Mouse (Mus musculus) E14TG2a.4 (cell line): ENCODE data around the gene Tpp1.
"Not testable (repeated sequence)": the region's sequence is repeated elsewhere in the genome, so short reads cannot be mapped to it uniquely, and the experiment has no call there.

Experiments
- H3K27me3 ChIP-seq: 2 replicates; pipeline ENCODE4 v1.6.1; 2014; ENCODE audit warnings: low read length, control low read depth; ENCODE audit not compliant: insufficient read depth
- H3K36me3 ChIP-seq: 2 replicates; pipeline ENCODE4 v1.6.1; 2014; ENCODE audit warnings: low read length, control low read depth; ENCODE audit not compliant: insufficient read depth
- H3K4me1 ChIP-seq: replicated peaks from 2 replicates; pipeline ENCODE4 v1.6.1; 2014; ENCODE audit warnings: low read depth, low read length, control low read depth
- H3K4me3 ChIP-seq: replicated peaks from 2 replicates; pipeline ENCODE4 v1.5.1; 2014; ENCODE audit warnings: mild to moderate bottlenecking, low read length
- H3K9me3 ChIP-seq: 2 replicates; pipeline ENCODE4 v1.6.1; 2014; ENCODE audit warnings: low read length, control low read depth
- CTCF ChIP-seq: conservative IDR thresholded peaks from 2 replicates; pipeline ENCODE4 v1.5.1; 2014; ENCODE audit warnings: low read length
- NANOG ChIP-seq: IDR thresholded peaks from 2 replicates; pipeline ENCODE4 v1.6.1; 2014; ENCODE audit warnings: borderline replicate concordance, low read length, mixed read lengths
- POU5F1 ChIP-seq: IDR thresholded peaks from 2 replicates; pipeline ENCODE4 v1.6.1; 2014; ENCODE audit warnings: low read length, borderline replicate concordance

The Tpp1 gene

GRCm38 (mm10) chr7:105736911-105737521 is 15.0 kb downstream of the Tpp1 start, which contains the start of gene Rrp8:
Gene Rrp8 (minus strand): TSS chr7:105737385.
- H3K4me1 ChIP-seq, result peaks cover 58% of the 10 kb centered on the region
- H3K4me3 ChIP-seq, result peak within 1 kb of the TSS; percentile 92
- peaks cover 5% of the 10 kb centered on the region; the same call in 1 of the 2 replicates for H3K27me3 ChIP-seq
- no peak for TF ChIP-seq CTCF
- no peak for TF ChIP-seq POU5F1
- no peak for TF ChIP-seq NANOG
- H3K9me3 ChIP-seq, result no peaks in the 10 kb centered on the region
- H3K36me3 ChIP-seq, result peaks cover 58% of the 10 kb centered on the region

- Histone ChIP-seq H3K36me3 (peaks cover 58% of the 10 kb centered on the region), H3K4me1 (peaks cover 52% of the 10 kb centered on the region), H3K4me3 (peak within 1 kb of the TSS; percentile 92), H3K9me3 (no peaks in the 10 kb centered on the region), H3K27me3 (peaks cover 5% of the 10 kb centered on the region; the same call in 1 of the 2 replicates)
- TF ChIP-seq CTCF (no peak), NANOG (no peak), POU5F1 (no peak)
Observed at GRCm38 (mm10) chr7:105736264-105736901, 15.7 kb downstream of the Tpp1 start, which contains the start of gene Ilk. Gene Ilk (plus strand): TSS chr7:105736592.

DNA sequence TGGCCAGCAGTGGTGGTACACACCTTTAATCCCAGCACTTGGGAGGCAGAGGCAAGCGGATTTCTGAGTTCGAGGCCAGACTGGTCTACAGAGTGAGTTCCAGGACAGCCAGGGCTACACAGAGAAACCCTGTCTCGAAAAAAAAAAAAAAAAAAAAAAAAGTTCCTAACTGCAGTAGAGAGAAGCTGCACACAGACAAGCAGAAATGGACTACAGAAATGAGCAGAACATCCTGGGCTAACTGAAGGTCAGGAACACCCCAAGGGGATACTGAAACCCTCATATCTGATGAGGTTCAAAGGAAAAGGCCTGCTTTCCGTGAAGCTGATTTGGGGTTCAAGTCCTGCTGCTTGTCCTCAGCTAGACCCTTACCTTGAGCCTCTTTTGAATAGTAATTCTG is 16.6 kb downstream of the Tpp1 start:
- H3K9me3 ChIP-seq, H3K27me3 ChIP-seq: not testable (repeated sequence)
- H3K4me3 ChIP-seq, result peak overlapping the region; percentile 92
- H3K4me1 ChIP-seq, result peaks cover 52% of the 10 kb centered on the region
- H3K36me3 ChIP-seq, result peaks cover 58% of the 10 kb centered on the region

DNA sequence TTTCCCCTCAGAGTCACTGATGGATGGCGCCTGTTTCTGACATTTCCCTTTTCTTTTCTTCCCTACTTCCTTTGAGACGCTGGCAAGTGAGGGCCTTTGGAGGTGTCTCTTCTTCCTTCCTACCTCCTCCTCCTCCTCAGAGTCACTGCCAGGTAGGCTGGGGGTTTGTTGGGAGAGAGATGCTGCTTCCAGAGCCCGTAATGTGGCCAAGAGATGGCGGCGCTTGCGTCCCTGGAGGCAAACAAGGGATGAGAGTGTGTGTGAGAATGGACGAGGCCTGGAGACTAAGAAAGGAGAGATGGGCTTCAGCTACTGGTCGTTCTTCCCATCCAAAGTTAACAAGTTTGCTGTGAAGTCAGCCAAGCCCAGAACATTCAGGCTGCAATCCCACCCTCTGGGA is 17.2 kb downstream of the Tpp1 start:
- Histone ChIP-seq H3K9me3 (no peaks in the 10 kb centered on the region), H3K4me1 (peaks cover 52% of the 10 kb centered on the region), H3K36me3 (peaks cover 58% of the 10 kb centered on the region), H3K4me3 (peak overlapping the region; percentile 92; the same call in 1 of the 2 replicates), H3K27me3 (peaks cover 5% of the 10 kb centered on the region; the same call in 1 of the 2 replicates)
- no peak for TF ChIP-seq NANOG
- no peak for TF ChIP-seq POU5F1
- no peak for TF ChIP-seq CTCF

DNA sequence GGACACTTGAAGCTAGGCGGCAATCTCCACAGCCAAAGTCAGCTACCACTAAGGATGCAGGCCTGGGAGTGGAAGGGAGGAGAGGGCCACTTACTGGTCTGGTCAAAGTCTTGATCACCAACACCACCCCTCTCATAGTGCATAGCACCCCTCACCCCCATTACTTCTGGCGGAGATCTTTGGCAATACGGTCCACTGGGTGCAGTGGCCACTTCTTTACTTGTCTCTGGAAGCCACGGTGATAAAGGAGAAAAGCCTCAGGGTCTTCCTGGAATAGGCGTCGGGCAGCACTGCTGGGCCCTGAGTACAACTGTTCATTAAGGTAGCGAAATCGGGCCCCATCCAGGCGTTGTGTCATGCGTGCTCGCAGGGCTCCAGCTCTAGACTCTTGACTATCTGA is 18.2 kb downstream of the Tpp1 start:
- Histone ChIP-seq H3K4me1 (peaks cover 42% of the 10 kb centered on the region), H3K36me3 (peaks cover 64% of the 10 kb centered on the region), H3K27me3 (peaks cover 5% of the 10 kb centered on the region; the same call in 1 of the 2 replicates), H3K4me3 (no peak overlapping the region), H3K9me3 (no peaks in the 10 kb centered on the region)
- TF ChIP-seq CTCF (no peak), POU5F1 (no peak), NANOG (no peak)

GRCm38 (mm10) chr7:105728701-105729428 is 23.2 kb downstream of the Tpp1 start:
- Histone ChIP-seq H3K4me3 (no peak overlapping the region), H3K4me1 (peaks cover 10% of the 10 kb centered on the region), H3K36me3 (peaks cover 58% of the 10 kb centered on the region), H3K9me3 (no peaks in the 10 kb centered on the region), H3K27me3 (no peaks in the 10 kb centered on the region)
- TF ChIP-seq CTCF (no peak), POU5F1 (no peak), NANOG (no peak)

- Histone ChIP-seq H3K36me3 (peaks cover 39% of the 10 kb centered on the region), H3K27me3 (no peaks in the 10 kb centered on the region), H3K4me1 (peaks cover 4% of the 10 kb centered on the region; the same call in 1 of the 2 replicates), H3K4me3 (no peak overlapping the region), H3K9me3 (no peaks in the 10 kb centered on the region)
- TF ChIP-seq NANOG, result no peak
- TF ChIP-seq CTCF, result no peak
- TF ChIP-seq POU5F1, result no peak
Observed at GRCm38 (mm10) chr7:105726980-105727325, 25.1 kb downstream of the Tpp1 start.

- TF ChIP-seq NANOG (no peak), CTCF (peak; percentile 67), POU5F1 (no peak)
- Histone ChIP-seq H3K36me3 (peaks cover 33% of the 10 kb centered on the region), H3K4me3 (no peak overlapping the region), H3K27me3 (0 out of 2 replicates have a peak, but pooled peaks cover under 1% of the 10 kb centered on the region), H3K4me1 (peaks cover 5% of the 10 kb centered on the region; the same call in 1 of the 2 replicates), H3K9me3 (no peaks in the 10 kb centered on the region)
Observed at GRCm38 (mm10) chr7:105726144-105726979, 25.7 kb downstream of the Tpp1 start.
